Mouse (Mus musculus) right cerebral cortex, adult 2 months (tissue): Measurements from ENCODE around the gene Chml.

Source experiments
- DNase-seq, 2 experiments: peaks; one replicate each; pipeline ENCODE4 v3.0.0; 2021 to 2022; ENCODE audit warnings: low spot score in 2 of 2

The Chml gene

GRCm38 (mm10) chr1:175692246-175692996 lies at the start of gene Chml, which contains the start of gene Opn3:
Chml (minus strand) TSS chr1:175692901.
Opn3 (minus strand) TSS chr1:175692776.
- peak; percentile 96 for DNase-seq

GRCm38 (mm10) chr1:175725771-175726170 lies 33.1 kb upstream of the Chml start:
- no peak for DNase-seq

- no peak for DNase-seq
Measured at GRCm38 (mm10) chr1:175716832-175717231, 24.1 kb upstream of the Chml start.

GRCm38 (mm10) chr1:175712338-175712909 lies 19.7 kb upstream of the Chml start:
- DNase-seq, result no peak

GRCm38 (mm10) chr1:175708013-175708412 lies 15.3 kb upstream of the Chml start:
- DNase-seq, result no peak

GRCm38 (mm10) chr1:175707599-175707998 lies 14.9 kb upstream of the Chml start:
- no peak for DNase-seq

- no peak for DNase-seq
Measured at GRCm38 (mm10) chr1:175701145-175701544, 8.4 kb upstream of the Chml start.

GRCm38 (mm10) chr1:175699796-175700195 lies 7.1 kb upstream of the Chml start:
- no peak for DNase-seq

- DNase-seq, result no peak
Measured at GRCm38 (mm10) chr1:175699375-175699774, 6.7 kb upstream of the Chml start.

GRCm38 (mm10) chr1:175698293-175698692 lies 5.6 kb upstream of the Chml start, which contains the start of gene Wdr64:
Wdr64 (plus strand) TSS chr1:175698593.
- no peak for DNase-seq

GRCm38 (mm10) chr1:175693429-175693960 lies 794 bp upstream of the Chml start:
- DNase-seq, result no peak

- no peak for DNase-seq
Measured at GRCm38 (mm10) chr1:175692997-175693361, 278 bp upstream of the Chml start.

GRCm38 (mm10) chr1:175691686-175692245 lies 935 bp downstream of the Chml start:
- no peak for DNase-seq

- DNase-seq, result no peak
Measured at GRCm38 (mm10) chr1:175680995-175681394, 11.7 kb downstream of the Chml start.

GRCm38 (mm10) chr1:175677459-175677858 lies 15.2 kb downstream of the Chml start:
- no peak for DNase-seq

GRCm38 (mm10) chr1:175675116-175675515 lies 17.6 kb downstream of the Chml start:
- DNase-seq, result no peak

- DNase-seq, result no peak
Measured at GRCm38 (mm10) chr1:175673563-175674325, 19.0 kb downstream of the Chml start.

GRCm38 (mm10) chr1:175671626-175672025 lies 21.1 kb downstream of the Chml start:
- DNase-seq, result no peak

GRCm38 (mm10) chr1:175670042-175670441 lies 22.7 kb downstream of the Chml start:
- no peak for DNase-seq

GRCm38 (mm10) chr1:175669456-175669855 lies 23.2 kb downstream of the Chml start:
- no peak for DNase-seq

GRCm38 (mm10) chr1:175668666-175669405 lies 23.9 kb downstream of the Chml start:
- peak; percentile 45 to 53 for DNase-seq
